Mouse (Mus musculus): ENCODE data around the gene Ccdc183. TPM values are rescaled to one million over a fixed set of nuclear protein-coding genes. Genes with fewer than 3 reads are reported as not detected.

Gene Ccdc183
- total and polyA plus RNA-seq, 3 experiments, result 0.05 TPM; not detected in 2

DNA sequence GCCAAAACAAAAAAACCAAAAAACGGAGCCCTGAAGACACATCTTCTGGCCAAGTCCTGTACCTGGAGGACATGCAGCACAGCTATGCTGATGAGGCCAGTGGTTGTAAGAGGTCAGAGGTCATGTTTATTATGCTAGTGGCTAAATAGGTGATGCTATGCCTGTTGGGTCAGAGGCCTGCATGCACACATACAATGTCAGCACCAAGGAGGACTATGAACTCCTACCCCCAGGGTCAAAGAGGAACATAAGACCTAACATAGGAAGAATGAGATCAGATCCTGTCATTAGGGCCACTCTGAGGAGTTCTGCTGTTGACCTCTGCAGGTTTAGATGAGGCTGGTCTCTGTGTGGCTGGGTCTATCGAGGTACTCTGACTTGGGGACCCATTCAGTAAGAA, 17.4 kb downstream of the Ccdc183 start:
- Histone ChIP-seq H3K9me3 (replicated peaks) (no peaks in the 10 kb centered on the region), H3K27me3 (ENCODE audit: insufficient read depth, low read length) (no peaks in the 10 kb centered on the region), H3K4me1 (ENCODE audit: insufficient read depth, low read depth, low read length) (no peaks in the 10 kb centered on the region; the same call in 1 of the 2 replicates), H3K36me3 (replicated peaks) (peaks cover 95% of the 10 kb centered on the region), H3K4me3 (ENCODE audit: low read depth, low read length) (no peak overlapping the region)
- ATAC-seq (ENCODE audit: extremely low read depth, insufficient number of reproducible peaks, low FRiP score, poor library complexity, severe bottlenecking) (no peak), DNase-seq (ENCODE audit: low spot score) (no peak)
- TF ChIP-seq CTCF (IDR thresholded peaks at IDR 0.05; ENCODE audit: low read depth, low read length) (no peak), POLR2AphosphoS5 (IDR thresholded peaks at IDR 0.05; ENCODE audit: insufficient replicate concordance, low read depth, low read length) (no peak), GATA1 (IDR thresholded peaks at IDR 0.05; ENCODE audit: borderline replicate concordance, low read length) (no peak), TAL1 (conservative IDR thresholded peaks at IDR 0.05; ENCODE audit: low read depth, low read length) (no peak), GATA2 (IDR thresholded peaks at IDR 0.05; ENCODE audit: borderline replicate concordance, low read depth, low read length) (no peak)

DNA sequence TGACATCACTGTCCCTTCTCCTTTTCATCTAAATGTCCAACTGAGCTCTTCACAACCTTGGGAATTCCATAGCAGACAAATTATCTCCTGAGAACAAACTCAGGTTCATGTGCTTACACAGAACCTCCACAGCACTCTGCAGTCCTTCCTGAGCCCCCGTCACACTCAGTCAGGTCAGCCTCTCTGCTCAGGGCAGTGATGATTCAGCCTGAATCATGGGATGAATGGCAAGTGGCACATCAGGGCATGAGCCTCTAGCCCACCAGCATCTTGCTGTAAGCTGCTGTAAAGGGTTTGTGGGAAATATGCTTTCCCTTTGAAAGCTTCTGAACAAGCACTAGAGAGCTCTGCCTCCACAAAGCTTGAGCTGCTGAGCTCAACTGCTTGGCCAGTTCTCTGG, 18.7 kb downstream of the Ccdc183 start:
- Histone ChIP-seq H3K27me3 (ENCODE audit: insufficient read depth, low read length) (no peaks in the 10 kb centered on the region), H3K9me3 (replicated peaks) (no peaks in the 10 kb centered on the region), H3K4me3 (ENCODE audit: low read depth, low read length) (no peak overlapping the region), H3K4me1 (ENCODE audit: insufficient read depth, low read depth, low read length) (no peaks in the 10 kb centered on the region), H3K36me3 (replicated peaks) (peaks cover 94% of the 10 kb centered on the region)
- ATAC-seq (ENCODE audit: extremely low read depth, insufficient number of reproducible peaks, low FRiP score, poor library complexity, severe bottlenecking) (no peak), DNase-seq (ENCODE audit: low spot score) (no peak)
- no peak for TF ChIP-seq POLR2AphosphoS5 (IDR thresholded peaks at IDR 0.05; ENCODE audit: insufficient replicate concordance, low read depth, low read length)
- TF ChIP-seq GATA2 (IDR thresholded peaks at IDR 0.05; ENCODE audit: borderline replicate concordance, low read depth, low read length), result no peak
- TF ChIP-seq GATA1 (IDR thresholded peaks at IDR 0.05; ENCODE audit: borderline replicate concordance, low read length), result no peak
- TF ChIP-seq CTCF (IDR thresholded peaks at IDR 0.05; ENCODE audit: low read depth, low read length), result no peak
- TF ChIP-seq TAL1 (conservative IDR thresholded peaks at IDR 0.05; ENCODE audit: low read depth, low read length), result no peak

DNA sequence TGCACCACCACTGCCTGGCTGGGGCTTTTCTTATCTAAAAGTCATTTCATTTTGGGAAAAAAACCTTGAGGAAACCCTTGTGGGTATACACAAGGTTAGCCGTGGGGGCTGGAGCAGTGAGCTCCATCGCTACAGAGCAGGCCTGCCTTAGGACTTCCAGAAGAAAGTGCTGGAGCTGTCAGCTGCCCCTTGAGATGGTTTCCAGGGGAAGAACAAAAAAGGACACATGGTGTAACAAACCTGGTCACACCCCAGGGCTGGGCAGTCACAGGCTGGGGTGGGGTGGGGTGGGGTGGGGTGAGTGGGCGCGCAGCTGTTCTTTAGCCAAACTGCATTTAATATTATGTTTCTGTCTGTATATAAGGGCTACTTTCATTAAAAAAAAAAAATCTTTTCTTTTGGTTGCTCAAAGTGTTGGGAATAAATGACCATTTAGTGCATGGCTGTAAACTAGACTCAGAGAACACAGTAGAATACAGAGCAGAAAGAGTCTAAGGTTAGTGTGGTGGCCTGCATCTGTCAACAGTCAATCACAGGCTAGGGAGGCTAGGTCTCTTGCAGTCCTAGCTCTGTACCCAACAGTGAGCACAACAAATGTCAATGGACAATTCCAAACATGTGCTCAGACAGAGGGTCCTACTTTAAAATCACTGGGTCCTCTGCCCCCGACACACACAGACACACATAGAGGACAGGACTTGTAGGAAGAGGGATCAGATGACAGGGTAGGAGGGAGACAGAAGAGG, 20.5 kb downstream of the Ccdc183 start:
- no peaks in the 10 kb centered on the region for H3K9me3 ChIP-seq (replicated peaks)
- no peak for ATAC-seq (ENCODE audit: extremely low read depth, insufficient number of reproducible peaks, low FRiP score, poor library complexity, severe bottlenecking)

DNA sequence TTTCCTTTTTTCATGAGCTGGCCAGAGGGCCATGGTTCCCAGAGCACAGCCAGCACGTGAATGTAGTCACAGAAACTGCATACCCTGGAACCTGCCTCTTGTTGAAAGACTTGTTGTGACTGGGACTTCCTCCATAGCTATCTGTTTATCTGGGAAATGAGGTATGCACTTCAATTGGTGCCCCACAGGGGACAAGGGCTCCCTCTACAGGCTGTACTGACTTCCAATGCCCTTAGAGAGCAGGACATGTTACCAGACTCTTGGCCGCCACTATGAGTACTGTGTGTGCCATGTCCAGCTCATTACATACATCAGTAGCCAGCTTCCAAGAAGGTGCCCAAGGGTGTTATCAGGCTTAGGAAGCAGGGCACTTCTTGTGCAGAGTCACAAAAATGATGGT, 25.6 kb downstream of the Ccdc183 start:
- peaks cover 95% of the 10 kb centered on the region for H3K36me3 ChIP-seq (replicated peaks)
- H3K27me3 ChIP-seq (ENCODE audit: insufficient read depth, low read length), result no peaks in the 10 kb centered on the region
- no peak overlapping the region for H3K4me3 ChIP-seq (ENCODE audit: low read depth, low read length)
- H3K4me1 ChIP-seq (ENCODE audit: insufficient read depth, low read depth, low read length), result peaks cover 7% of the 10 kb centered on the region
- peak; percentile 45 for DNase-seq (ENCODE audit: low spot score)
- H3K9me3 ChIP-seq (replicated peaks), result no peaks in the 10 kb centered on the region
- no peak for ATAC-seq (ENCODE audit: extremely low read depth, insufficient number of reproducible peaks, low FRiP score, poor library complexity, severe bottlenecking)
- TF ChIP-seq TAL1 (conservative IDR thresholded peaks at IDR 0.05; ENCODE audit: low read depth, low read length), result no peak
- no peak for TF ChIP-seq GATA1 (IDR thresholded peaks at IDR 0.05; ENCODE audit: borderline replicate concordance, low read length)
- TF ChIP-seq GATA2 (IDR thresholded peaks at IDR 0.05; ENCODE audit: borderline replicate concordance, low read depth, low read length), result no peak

More for the DNA sequence above, 20.5 kb downstream of the Ccdc183 start:
- DNase-seq (ENCODE audit: low spot score), result no peak
- no peak for TF ChIP-seq POLR2AphosphoS5 (IDR thresholded peaks at IDR 0.05; ENCODE audit: insufficient replicate concordance, low read depth, low read length)
- no peak for TF ChIP-seq TAL1 (conservative IDR thresholded peaks at IDR 0.05; ENCODE audit: low read depth, low read length)
- TF ChIP-seq GATA1 (IDR thresholded peaks at IDR 0.05; ENCODE audit: borderline replicate concordance, low read length), result no peak
- TF ChIP-seq GATA2 (IDR thresholded peaks at IDR 0.05; ENCODE audit: borderline replicate concordance, low read depth, low read length), result no peak
- no peak for TF ChIP-seq CTCF (IDR thresholded peaks at IDR 0.05; ENCODE audit: low read depth, low read length)
- H3K4me3 ChIP-seq (ENCODE audit: low read depth, low read length), result no peak overlapping the region
- H3K4me1 ChIP-seq (ENCODE audit: insufficient read depth, low read depth, low read length), result peaks cover 1% of the 10 kb centered on the region; the same call in 1 of the 2 replicates
- H3K27me3 ChIP-seq (ENCODE audit: insufficient read depth, low read length), result no peaks in the 10 kb centered on the region
- peaks cover 94% of the 10 kb centered on the region for H3K36me3 ChIP-seq (replicated peaks)

DNA sequence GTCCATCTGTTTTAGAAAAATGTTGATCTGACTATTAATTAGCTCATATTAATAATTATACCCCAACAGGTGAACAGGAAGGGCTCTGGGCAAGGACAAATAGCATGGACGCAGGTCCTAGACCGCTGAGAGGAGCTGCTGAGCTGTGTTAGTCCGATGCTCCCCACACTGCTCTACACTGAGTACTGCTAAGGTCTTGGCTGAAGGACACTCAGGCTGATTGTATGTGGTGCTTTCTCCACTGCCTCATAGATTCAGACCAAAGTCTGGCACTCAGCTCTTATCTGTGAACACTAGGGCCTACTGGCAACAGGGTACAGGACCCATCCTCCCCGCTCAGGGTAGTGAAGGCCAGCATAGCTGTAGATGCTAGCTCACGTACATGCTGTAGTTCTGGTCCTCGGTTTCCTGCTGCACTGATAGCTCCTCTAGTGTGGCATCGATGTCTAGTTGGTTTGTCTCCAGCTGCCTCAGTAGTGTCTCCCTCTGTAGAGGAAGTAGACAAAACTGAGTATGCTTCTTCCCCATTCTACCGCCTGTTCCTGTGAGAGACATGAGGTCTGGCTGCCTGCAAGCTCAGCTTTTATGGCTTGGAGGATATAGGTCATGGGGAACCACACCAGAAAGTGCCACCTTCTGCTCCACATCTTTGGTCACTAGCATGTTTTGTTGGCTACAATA, 29.1 kb downstream of the Ccdc183 start:
- H3K4me3 ChIP-seq (ENCODE audit: low read depth, low read length), result no peak overlapping the region
- no peak for TF ChIP-seq TAL1 (conservative IDR thresholded peaks at IDR 0.05; ENCODE audit: low read depth, low read length)
- TF ChIP-seq GATA1 (IDR thresholded peaks at IDR 0.05; ENCODE audit: borderline replicate concordance, low read length), result no peak
- no peak for TF ChIP-seq GATA2 (IDR thresholded peaks at IDR 0.05; ENCODE audit: borderline replicate concordance, low read depth, low read length)
- no peak for TF ChIP-seq CTCF (IDR thresholded peaks at IDR 0.05; ENCODE audit: low read depth, low read length)
- TF ChIP-seq POLR2AphosphoS5 (IDR thresholded peaks at IDR 0.05; ENCODE audit: insufficient replicate concordance, low read depth, low read length), result no peak
- ATAC-seq (ENCODE audit: extremely low read depth, insufficient number of reproducible peaks, low FRiP score, poor library complexity, severe bottlenecking), result no peak
- no peaks in the 10 kb centered on the region for H3K27me3 ChIP-seq (ENCODE audit: insufficient read depth, low read length)
- H3K36me3 ChIP-seq (replicated peaks), result peaks cover 100% of the 10 kb centered on the region
- DNase-seq (ENCODE audit: low spot score), result no peak
- peaks cover 9% of the 10 kb centered on the region for H3K4me1 ChIP-seq (ENCODE audit: insufficient read depth, low read depth, low read length)
- no peaks in the 10 kb centered on the region for H3K9me3 ChIP-seq (replicated peaks)

DNA sequence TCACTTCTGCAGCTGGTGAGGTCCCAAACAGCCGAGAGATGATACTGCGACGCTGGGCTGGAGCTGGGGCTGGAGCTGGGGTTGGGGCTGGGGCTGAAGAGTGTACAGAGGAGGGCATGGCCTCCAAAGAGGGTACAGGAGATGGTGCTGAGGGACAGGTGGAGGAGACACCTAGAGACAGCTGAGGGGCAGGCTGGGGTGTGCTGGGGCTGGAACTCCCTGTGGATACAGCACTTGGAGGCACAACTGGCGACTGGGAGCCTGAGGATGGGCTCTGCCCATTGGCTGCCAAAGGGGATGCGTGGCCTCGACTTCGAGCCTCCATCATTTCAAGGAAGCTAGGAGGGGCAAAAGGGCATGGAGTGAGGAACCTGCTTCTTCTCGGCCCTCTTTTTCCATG, 30.2 kb downstream of the Ccdc183 start:
- Histone ChIP-seq H3K4me3 (ENCODE audit: low read depth, low read length) (no peak overlapping the region), H3K9me3 (replicated peaks) (no peaks in the 10 kb centered on the region), H3K36me3 (replicated peaks) (peaks cover 100% of the 10 kb centered on the region), H3K4me1 (ENCODE audit: insufficient read depth, low read depth, low read length) (peaks cover 18% of the 10 kb centered on the region), H3K27me3 (ENCODE audit: insufficient read depth, low read length) (no peaks in the 10 kb centered on the region)
- TF ChIP-seq GATA2 (IDR thresholded peaks at IDR 0.05; ENCODE audit: borderline replicate concordance, low read depth, low read length), result no peak
- no peak for TF ChIP-seq GATA1 (IDR thresholded peaks at IDR 0.05; ENCODE audit: borderline replicate concordance, low read length)
- no peak for TF ChIP-seq TAL1 (conservative IDR thresholded peaks at IDR 0.05; ENCODE audit: low read depth, low read length)
- TF ChIP-seq POLR2AphosphoS5 (IDR thresholded peaks at IDR 0.05; ENCODE audit: insufficient replicate concordance, low read depth, low read length), result no peak
- no peak for TF ChIP-seq CTCF (IDR thresholded peaks at IDR 0.05; ENCODE audit: low read depth, low read length)
- DNase-seq (ENCODE audit: low spot score) (no peak), ATAC-seq (ENCODE audit: extremely low read depth, insufficient number of reproducible peaks, low FRiP score, poor library complexity, severe bottlenecking) (no peak)
